Mouse (Mus musculus) urinary bladder, adult 18-20 months (tissue): Measurements from ENCODE around the gene Actg1.
"Not testable (repeated sequence)": the region's sequence is repeated elsewhere in the genome, so short reads cannot be mapped to it uniquely, and the experiment has no call there.

Experiments
- DNase-seq, 2 experiments: peaks; one replicate each; pipeline ENCODE4 v3.0.0; 2022; ENCODE audit warnings: low spot score in 2 of 2, mixed read lengths in 2 of 2

The Actg1 gene

DNA sequence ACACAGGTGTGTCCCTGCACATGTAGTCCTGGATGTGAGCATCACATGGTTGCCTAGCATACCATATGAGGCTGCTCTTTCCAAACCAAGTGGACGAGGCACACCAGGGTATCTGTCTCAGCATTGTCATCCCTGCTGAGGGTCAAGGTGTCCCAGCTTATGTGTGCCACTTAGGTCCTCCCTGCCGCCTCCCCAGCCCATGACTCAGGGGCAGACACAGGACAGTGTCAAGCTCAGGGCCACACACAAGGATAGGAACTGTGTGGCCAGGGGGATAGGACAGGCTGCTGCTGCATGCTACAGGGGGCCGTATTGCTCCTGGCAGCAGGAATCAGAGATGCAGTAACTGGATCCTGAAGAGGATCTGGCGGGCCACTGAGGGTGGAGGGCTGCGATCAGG, 12.4 kb upstream of the Actg1 start:
- DNase-seq = no peak

- DNase-seq = no peak
Observed at GRCm38 (mm10) chr11:120360062-120360461, 11.7 kb upstream of the Actg1 start.

DNA sequence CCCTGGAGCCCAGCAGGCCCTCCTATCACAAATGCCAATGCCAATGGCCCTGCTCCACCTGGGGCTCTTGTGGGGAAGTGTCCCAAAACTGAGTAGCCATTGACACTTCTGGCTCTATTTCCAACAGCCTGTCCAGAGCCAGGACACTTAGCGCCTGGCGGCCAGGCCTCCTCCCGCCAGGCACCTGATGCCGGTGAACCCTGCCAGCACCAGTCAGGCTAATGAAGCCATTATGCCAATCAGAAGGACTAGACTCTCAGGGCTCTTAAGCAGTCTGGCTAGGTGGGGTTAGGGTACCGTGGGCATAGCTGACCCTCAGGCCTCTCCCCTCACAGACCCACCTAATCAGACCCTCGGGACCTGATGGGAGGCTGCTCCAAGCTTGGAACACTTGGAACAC, 11.0 kb upstream of the Actg1 start:
- DNase-seq = no peak

GRCm38 (mm10) chr11:120357791-120358401, 9.6 kb upstream of the Actg1 start:
- DNase-seq = no peak

GRCm38 (mm10) chr11:120356900-120357299, 8.6 kb upstream of the Actg1 start:
- DNase-seq = no peak

GRCm38 (mm10) chr11:120356319-120356840, 8.0 kb upstream of the Actg1 start:
- DNase-seq = no peak

GRCm38 (mm10) chr11:120355277-120356039, 7.1 kb upstream of the Actg1 start:
- no peak for DNase-seq

DNA sequence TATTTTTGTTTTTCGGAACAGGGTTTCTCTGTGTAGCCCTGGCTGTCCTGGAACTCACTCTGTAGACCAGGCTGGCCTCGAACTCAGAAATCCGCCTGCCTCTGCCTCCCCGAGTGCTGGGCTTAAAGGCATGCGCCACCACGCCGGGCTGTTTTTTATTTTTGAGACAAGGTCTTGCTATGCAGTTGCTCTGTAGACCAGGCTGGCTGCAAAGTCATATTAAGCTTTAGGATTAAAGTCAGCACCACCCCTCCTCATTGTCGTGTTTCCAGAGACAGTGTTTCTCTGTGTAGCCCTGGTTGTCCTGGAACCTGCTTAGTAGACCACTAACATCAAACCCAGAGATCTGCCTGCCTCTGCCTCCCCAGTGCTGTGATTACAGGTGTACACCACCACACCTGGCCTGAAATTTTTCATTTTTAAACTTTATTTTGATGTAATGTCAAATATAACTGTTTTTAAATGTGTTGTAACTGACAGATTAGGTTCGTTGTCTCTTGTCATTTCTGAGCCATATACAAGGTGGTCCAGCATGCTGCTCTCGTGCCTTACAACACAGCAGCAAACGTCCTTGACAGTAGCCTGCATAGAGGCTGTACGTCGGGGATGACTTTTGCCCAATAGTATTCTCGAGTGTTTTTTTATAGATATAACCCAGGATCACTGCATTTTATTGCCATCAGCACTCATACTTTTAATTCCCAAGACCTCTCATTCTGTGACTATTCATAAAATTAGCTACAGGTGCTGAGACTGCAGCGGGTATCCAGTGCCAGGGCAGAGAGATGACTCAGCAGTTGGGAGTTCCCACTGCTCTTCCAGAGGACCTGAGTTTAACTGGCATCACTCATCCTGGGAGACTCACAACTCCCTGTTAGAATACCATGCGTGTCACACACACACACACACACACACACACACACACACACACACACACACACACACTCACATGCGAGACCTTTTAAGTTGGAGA, 6.2 kb upstream of the Actg1 start:
- DNase-seq = no peak

GRCm38 (mm10) chr11:120353500-120354303, 5.4 kb upstream of the Actg1 start:
- peak; percentile 89 to 93 for DNase-seq

GRCm38 (mm10) chr11:120352571-120353290, 4.4 kb upstream of the Actg1 start:
- no peak for DNase-seq

DNA sequence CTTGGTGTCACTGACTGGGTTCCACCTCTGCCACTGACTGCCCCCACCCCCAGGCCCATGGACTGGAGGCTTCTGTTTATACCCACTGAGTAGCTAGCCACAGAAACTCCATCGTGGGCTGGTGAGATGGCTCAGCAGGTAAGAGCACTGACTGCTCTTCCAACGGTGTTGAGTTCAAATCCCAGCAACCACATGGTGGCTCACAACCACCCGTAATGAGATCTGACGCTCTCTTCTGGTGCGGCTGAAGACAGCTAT, 3.7 kb upstream of the Actg1 start:
- not testable (repeated sequence) for DNase-seq

GRCm38 (mm10) chr11:120351250-120352092, 3.1 kb upstream of the Actg1 start:
- no peak for DNase-seq

- DNase-seq = peak in 1 of 2 experiments; percentile 42
Observed at GRCm38 (mm10) chr11:120350711-120351110, 2.4 kb upstream of the Actg1 start.

DNA sequence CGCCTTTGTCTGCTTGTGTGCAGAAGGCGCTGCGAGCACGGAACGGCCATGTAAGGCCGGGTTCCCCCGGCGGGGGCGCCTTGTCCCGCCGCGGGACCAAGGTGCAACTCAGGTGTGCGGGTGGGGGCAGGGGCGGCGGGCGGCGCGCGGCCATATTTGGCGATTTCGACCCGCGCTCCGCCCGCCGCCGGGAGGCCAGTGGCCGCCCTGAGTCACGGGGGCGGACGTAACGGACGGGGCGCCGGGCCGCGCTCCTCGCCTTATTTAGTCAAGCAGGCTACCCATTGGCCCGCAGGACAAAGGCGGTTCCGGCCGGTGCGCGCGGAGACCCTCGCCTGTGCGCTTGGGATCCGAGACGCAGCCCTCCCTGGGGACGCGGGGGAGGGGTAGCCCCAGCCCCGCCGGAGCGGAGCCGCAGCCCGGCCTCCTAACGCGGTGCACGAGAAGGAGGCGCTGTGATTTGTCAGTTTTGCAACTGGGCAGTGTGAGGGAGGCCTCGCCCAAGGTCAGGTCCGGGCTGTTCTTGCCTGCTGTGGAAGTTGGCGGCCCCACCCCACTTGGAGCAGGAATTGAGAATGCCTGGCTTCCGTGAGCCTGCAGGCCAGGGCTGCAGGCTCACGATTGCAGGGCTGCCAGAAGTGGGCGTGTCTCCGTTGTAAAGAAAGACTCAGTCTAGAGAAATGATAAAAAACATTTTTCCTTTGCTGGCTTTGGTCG, 1.8 kb upstream of the Actg1 start:
- DNase-seq = peak; percentile 89 to 90

DNA sequence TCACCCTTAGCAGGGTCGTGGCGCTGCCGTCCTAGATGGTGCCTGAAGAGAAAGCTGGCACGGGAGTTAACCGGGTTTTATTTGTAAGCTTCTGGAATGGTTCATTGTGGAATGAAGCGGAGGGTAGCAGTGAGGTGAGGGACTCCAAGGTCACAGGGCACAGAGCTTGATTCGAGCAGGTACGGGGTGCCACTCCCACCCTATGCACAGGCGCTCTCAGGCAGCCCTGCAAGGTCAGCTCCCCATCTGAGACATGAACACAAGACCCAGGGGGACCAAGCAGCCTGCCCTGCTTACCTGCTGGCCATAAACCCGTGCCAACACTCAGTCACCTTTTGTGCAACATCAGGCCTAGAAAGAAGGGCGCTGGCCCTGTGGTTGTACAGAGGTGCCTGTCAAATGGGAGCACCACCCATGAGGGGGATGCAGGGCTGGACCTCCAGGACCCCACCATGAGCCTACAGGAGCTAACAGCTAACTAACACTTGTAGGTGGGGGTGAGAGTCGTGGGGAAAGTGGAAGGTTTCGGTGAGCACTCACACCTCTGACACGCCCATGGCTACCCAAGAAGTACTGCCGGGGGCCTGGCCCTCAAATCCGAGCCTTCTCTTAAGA, 1.1 kb upstream of the Actg1 start:
- DNase-seq = peak; percentile 51 to 74

- DNase-seq = peak; percentile 45 to 77
Observed at GRCm38 (mm10) chr11:120348684-120349370, 485 bp upstream of the Actg1 start.

DNA sequence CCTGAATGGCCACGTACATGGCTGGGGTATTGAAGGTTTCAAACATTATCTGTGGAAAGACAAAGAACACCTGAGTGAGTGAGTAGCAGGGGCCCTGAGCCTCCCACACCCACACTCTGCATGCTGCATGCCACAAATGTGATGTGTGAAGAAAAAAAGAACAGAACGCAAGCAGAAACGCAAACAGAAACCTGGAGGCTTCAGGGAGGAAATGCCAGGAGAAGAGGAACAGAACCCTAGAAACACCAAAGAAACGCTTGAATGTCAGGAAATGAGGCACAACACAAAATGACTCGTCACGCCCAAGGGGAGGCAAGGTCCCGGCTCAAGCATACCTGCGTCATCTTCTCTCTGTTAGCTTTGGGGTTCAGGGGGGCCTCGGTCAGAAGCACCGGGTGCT, 1.0 kb downstream of the Actg1 start:
- DNase-seq = no peak

GRCm38 (mm10) chr11:120346383-120347034, 1.8 kb downstream of the Actg1 start:
- DNase-seq = not testable (repeated sequence)
